Mouse (Mus musculus) lung, postnatal 0 days (tissue): ENCODE results near the gene Rps6ka5. TPM values are rescaled to one million over a fixed set of nuclear protein-coding genes. Genes with fewer than 3 reads are reported as not detected.

Experiments used
- ATAC-seq: fragments of 200-750 bp; cut with Nextera tagmentation; 2 replicates; pipeline ENCODE4 v1.8.0; 2017; ENCODE audit warnings: moderate library complexity
- DNase-seq: peaks from one replicate; pipeline ENCODE4 v3.0.0-alpha.2; 2016; ENCODE audit warnings: low spot score
- H3K27ac ChIP-seq: fragments of 300-500 bp; sonication (generic); 2 replicates; pipeline ENCODE4 v1.5.1; 2014; ENCODE audit warnings: antibody characterized with exemption, mild to moderate bottlenecking, low read length, mixed read lengths
- H3K27me3 ChIP-seq: fragments of 300-500 bp; sonication (generic); replicated peaks from 2 replicates; pipeline ENCODE4 v1.6.1; 2014; ENCODE audit warnings: low read length, mixed read lengths; ENCODE audit not compliant: insufficient read depth
- H3K36me3 ChIP-seq: fragments of 300-500 bp; sonication (generic); 2 replicates; pipeline ENCODE4 v1.6.1; 2014; ENCODE audit warnings: low read length, mixed read lengths; ENCODE audit not compliant: insufficient read depth
- H3K4me1 ChIP-seq: fragments of 300-500 bp; sonication (generic); 2 replicates; pipeline ENCODE4 v1.6.1; 2014; ENCODE audit warnings: antibody characterized with exemption, low read depth, low read length, mixed read lengths; ENCODE audit not compliant: insufficient read depth
- H3K4me2 ChIP-seq: fragments of 300-500 bp; sonication (generic); replicated peaks from 2 replicates; pipeline ENCODE4 v1.6.1; 2014; ENCODE audit warnings: low read depth, mild to moderate bottlenecking, low read length, moderate library complexity, mixed read lengths
- H3K4me3 ChIP-seq: fragments of 300-500 bp; sonication (generic); 2 replicates; pipeline ENCODE4 v1.5.1; 2014; ENCODE audit warnings: low read depth, low read length
- H3K9ac ChIP-seq: fragments of 300-500 bp; sonication (generic); replicated peaks from 2 replicates; pipeline ENCODE4 v1.6.1; 2014; ENCODE audit warnings: low read depth, mild to moderate bottlenecking
- H3K9me3 ChIP-seq: fragments of 300-500 bp; sonication (generic); 2 replicates; pipeline ENCODE4 v1.6.1; 2016; ENCODE audit warnings: low read length, mixed read lengths
- CTCF ChIP-seq: IDR thresholded peaks from 2 replicates; pipeline ENCODE4 v1.5.1; 2016; ENCODE audit warnings: antibody characterized with exemption, mild to moderate bottlenecking
- EP300 ChIP-seq: IDR thresholded peaks from 2 replicates; pipeline ENCODE4 v1.6.1; 2016; ENCODE audit warnings: antibody characterized with exemption, mild to moderate bottlenecking, control low read depth
- WGBS: fragments of 180-500 bp; shearing (Covaris S2); extraction: QIAGEN DNeasy Blood & Tissue Kit; methylation state at CpG from one replicate; pipeline ENCODE4 v1.1.7; 2014; 5-methylcytosine and 5-hydroxymethylcytosine counted together
- polyA plus RNA-seq: library from polyadenylated mRNA; unstranded; fragments of >200 nt; fragmentation: Nextera tagmentation; extraction: Ambion mirVana; gene quantifications from 2 replicates; pipeline ENCODE4 v1.2.1, GENCODE M21; 2015

Gene Rps6ka5
- polyA plus RNA-seq, 1 experiment from 2014 or later: 2.3 TPM

DNA sequence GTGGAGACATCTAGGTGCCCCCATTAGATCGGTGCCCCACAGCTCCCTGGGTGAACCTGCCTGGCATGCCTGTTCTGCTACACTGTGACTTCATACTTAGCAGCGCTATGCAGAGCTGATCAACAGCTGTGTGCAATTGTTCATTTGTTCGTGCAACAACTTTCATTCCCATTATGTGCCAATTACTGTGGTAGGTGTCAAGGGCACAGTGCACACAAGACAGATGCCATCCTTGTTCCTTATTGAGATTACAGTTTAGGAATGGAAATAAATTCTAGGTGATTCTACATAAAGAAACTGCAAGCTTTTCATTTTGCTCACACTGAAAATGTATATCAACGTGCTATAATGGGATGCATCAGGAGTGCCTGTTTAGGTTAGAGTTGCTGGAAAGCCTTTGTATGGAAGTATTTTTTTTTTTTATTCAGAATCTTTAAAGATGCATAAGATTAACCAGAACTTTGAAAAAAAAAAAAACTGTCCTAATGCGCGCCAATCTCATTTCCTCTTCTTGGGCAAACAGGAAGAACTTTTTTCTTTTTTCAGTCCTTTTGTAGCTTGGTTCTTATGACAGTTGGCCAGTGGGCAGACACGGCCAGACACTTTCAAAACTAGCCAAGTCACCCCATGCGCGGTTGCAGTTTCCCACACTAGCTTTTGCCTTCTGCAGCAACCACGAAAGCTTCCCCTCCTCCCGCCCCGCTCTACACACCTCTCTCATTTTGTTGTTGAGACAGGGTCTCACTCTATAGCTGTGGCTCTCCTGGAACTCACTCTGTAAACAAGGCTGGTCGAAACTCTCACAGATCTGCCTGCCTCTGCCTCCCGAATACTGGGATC is 2.1 kb upstream of the Rps6ka5 start:
- Histone ChIP-seq H3K4me2 (no peak overlapping the region), H3K9me3 (no peaks in the 10 kb centered on the region), H3K36me3 (no peaks in the 10 kb centered on the region), H3K27ac (no peak overlapping the region), H3K4me3 (no peak overlapping the region), H3K9ac (no peak overlapping the region), H3K27me3 (no peaks in the 10 kb centered on the region), H3K4me1 (no peaks in the 10 kb centered on the region; the same call in 1 of the 2 replicates)
- 56% methylated on average over 14 of the region's 14 CpGs for WGBS
- TF ChIP-seq EP300 (no peak), CTCF (no peak)
- ATAC-seq: no peak
- peak; percentile 23 for DNase-seq

- Histone ChIP-seq H3K9me3 (no peaks in the 10 kb centered on the region), H3K36me3 (no peaks in the 10 kb centered on the region), H3K4me1 (no peaks in the 10 kb centered on the region; the same call in 1 of the 2 replicates), H3K9ac (no peak overlapping the region), H3K27me3 (no peaks in the 10 kb centered on the region), H3K4me3 (no peak overlapping the region), H3K27ac (no peak overlapping the region), H3K4me2 (no peak overlapping the region)
- WGBS: 40% methylated on average over 7 of the region's 7 CpGs
- TF ChIP-seq CTCF (no peak), EP300 (no peak)
- DNase-seq (no peak), ATAC-seq (no peak)
These were observed 1.1 kb upstream of the Rps6ka5 start for GRCm38 (mm10) chr12:100727891-100728290.

GRCm38 (mm10) chr12:100725458-100725786 is 1.4 kb downstream of the Rps6ka5 start:
- DNase-seq (no peak), ATAC-seq (no peak)
- Histone ChIP-seq H3K4me2 (peak overlapping the region; percentile 90), H3K9me3 (no peaks in the 10 kb centered on the region), H3K4me1 (no peaks in the 10 kb centered on the region; the same call in 1 of the 2 replicates), H3K4me3 (peak overlapping the region; percentile 80), H3K9ac (no peak overlapping the region), H3K27ac (no peak overlapping the region), H3K27me3 (no peaks in the 10 kb centered on the region), H3K36me3 (no peaks in the 10 kb centered on the region)
- TF ChIP-seq EP300 (no peak), CTCF (no peak)
- WGBS: 3% methylated on average over 17 of the region's 17 CpGs

GRCm38 (mm10) chr12:100724606-100725457 is 2.0 kb downstream of the Rps6ka5 start:
- ATAC-seq: peak; percentile 99
- peak overlapping the region; percentile 90 for H3K4me2 ChIP-seq
- peak overlapping the region; percentile 64 for H3K9ac ChIP-seq
- no peaks in the 10 kb centered on the region for H3K9me3 ChIP-seq
- H3K27me3 ChIP-seq: no peaks in the 10 kb centered on the region
- peak overlapping the region; percentile 80 for H3K4me3 ChIP-seq
- H3K36me3 ChIP-seq: no peaks in the 10 kb centered on the region
- 2% methylated on average over 63 of the region's 85 CpGs for WGBS
- peak; percentile 57 for TF ChIP-seq CTCF
- no peak for TF ChIP-seq EP300
- H3K4me1 ChIP-seq: no peaks in the 10 kb centered on the region; the same call in 1 of the 2 replicates
- DNase-seq: peak; percentile 100
- H3K27ac ChIP-seq: peak overlapping the region; percentile 94

DNA sequence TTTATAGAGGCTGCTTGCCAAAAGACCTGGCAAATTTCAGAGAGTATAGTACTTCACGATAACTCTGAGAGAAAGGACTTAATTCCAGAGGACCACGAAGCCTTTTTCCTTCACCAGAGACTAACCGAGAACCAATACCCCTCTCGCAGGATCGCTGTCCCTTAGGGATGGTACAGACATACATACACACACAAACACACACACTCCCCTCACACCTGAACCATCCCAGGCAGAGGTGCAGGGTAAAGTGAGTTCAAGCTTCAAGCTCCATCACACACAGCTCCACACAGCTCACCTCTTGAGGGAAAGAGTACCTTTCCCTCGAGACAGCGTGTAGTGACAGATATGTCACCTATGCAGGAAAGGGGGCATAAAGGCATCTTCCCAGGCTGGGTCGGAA is 2.6 kb downstream of the Rps6ka5 start:
- Histone ChIP-seq H3K4me1 (no peaks in the 10 kb centered on the region; the same call in 1 of the 2 replicates), H3K9ac (peak overlapping the region; percentile 64), H3K9me3 (no peaks in the 10 kb centered on the region), H3K36me3 (no peaks in the 10 kb centered on the region), H3K27me3 (no peaks in the 10 kb centered on the region), H3K4me3 (peak overlapping the region; percentile 80), H3K4me2 (peak overlapping the region; percentile 90), H3K27ac (peak overlapping the region; percentile 94)
- DNase-seq (peak; percentile 29), ATAC-seq (no peak)
- 1% methylated on average over 8 of the region's 8 CpGs for WGBS
- TF ChIP-seq CTCF: no peak
- TF ChIP-seq EP300: no peak

GRCm38 (mm10) chr12:100720801-100721200 is 6.0 kb downstream of the Rps6ka5 start:
- Histone ChIP-seq H3K27ac (no peak overlapping the region), H3K4me2 (no peak overlapping the region), H3K9ac (no peak overlapping the region), H3K27me3 (no peaks in the 10 kb centered on the region), H3K4me3 (no peak overlapping the region), H3K4me1 (no peaks in the 10 kb centered on the region; the same call in 1 of the 2 replicates), H3K9me3 (no peaks in the 10 kb centered on the region), H3K36me3 (no peaks in the 10 kb centered on the region)
- no peak for TF ChIP-seq EP300
- TF ChIP-seq CTCF: no peak
- 70% methylated on average over 3 of the region's 3 CpGs for WGBS
- ATAC-seq (no peak), DNase-seq (no peak)
